ENCODE assay signal across 22 mouse cellular contexts in the genomic region with DNA sequence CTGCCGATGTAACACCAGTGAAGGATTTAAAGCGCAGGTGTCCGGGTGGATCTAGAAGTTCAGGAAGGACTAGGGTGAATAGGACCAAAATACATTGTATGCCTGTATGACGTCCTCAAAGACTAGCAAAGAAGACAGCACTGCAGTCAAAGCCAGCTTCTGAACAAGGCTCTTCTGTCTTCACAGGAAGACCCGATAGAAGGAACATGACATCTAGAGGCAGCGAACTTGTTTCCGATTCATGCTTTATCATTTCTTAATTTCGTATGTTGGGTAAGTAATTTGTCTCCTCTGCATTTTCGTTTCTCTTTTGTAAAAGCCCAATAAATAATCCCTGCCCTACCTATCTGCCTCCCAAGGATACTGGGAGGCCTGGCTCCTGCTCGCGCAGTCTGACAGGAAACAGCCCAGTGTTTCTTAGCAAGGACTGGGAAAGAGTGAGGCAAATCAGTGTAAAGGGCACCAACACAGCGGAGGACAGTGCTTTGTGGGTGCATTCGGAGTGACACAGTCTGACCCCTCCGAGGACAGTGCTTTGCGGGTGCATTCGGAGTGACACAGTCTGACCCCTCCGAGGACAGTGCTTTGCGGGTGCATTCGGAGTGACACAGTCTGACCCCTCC. TPM values are rescaled to one million over a fixed set of nuclear protein-coding genes. Genes with fewer than 3 reads are reported as not detected.
DNase-seq lines count a peak whose midpoint lies in the region; ATAC-seq and TF ChIP-seq lines count a peak whose summit lies in the region.
"Had no signal": no experiment of that assay in that cellular context is flagged by ENCODE, and none has a peak within 500 bp of the region (broad histone marks: within the 10 kb centered on the region; RNA-seq: fewer than 3 reads in every experiment).

No protein-coding gene starts in this region.

- H3K27me3 ChIP-seq in midbrain, embryonic 11.5 days (ENCODE audit: control insufficient read depth, insufficient read depth, low read length) = no peaks in the 10 kb centered on the region
- no peaks in the 10 kb centered on the region for H3K27me3 ChIP-seq in midbrain, postnatal 0 days (ENCODE audit: insufficient read depth, low read length)
- H3K27me3 ChIP-seq: forebrain, embryonic 13.5 days; hindbrain, embryonic 15.5 days; limb, embryonic 13.5 days; midbrain, embryonic 15.5 days; stomach, embryonic 15.5 days had no signal

- peaks cover 3% of the 10 kb centered on the region; the same call in 1 of the 2 replicates for H3K36me3 ChIP-seq in midbrain, embryonic 11.5 days (ENCODE audit: control insufficient read depth, insufficient read depth, low read length)
- peaks cover 6% of the 10 kb centered on the region; the same call in 1 of the 2 replicates for H3K36me3 ChIP-seq in midbrain, postnatal 0 days (ENCODE audit: insufficient read depth, low read length)
- H3K36me3 ChIP-seq: midbrain, embryonic 15.5 days had no signal

- peak; percentile 37 for DNase-seq in adrenal gland, postnatal 14 days
- no peak for DNase-seq in adrenal gland, postnatal 10 days
- peak; percentile 65 for DNase-seq in midbrain, embryonic 11.5 days (ENCODE audit: low spot score, missing footprints)
- DNase-seq in midbrain, postnatal 0 days (ENCODE audit: low spot score) = no peak
- DNase-seq in induced T-regulatory cell, adult 2 months (ENCODE audit: low read depth) = peak; percentile 75
- DNase-seq in embryo, embryonic 10 days (ENCODE audit: low spot score) = no peak
- no peak for DNase-seq in kidney, adult 9 months
- DNase-seq: cerebellum, adult 2 months; cerebellum, postnatal 36 days; kidney, postnatal 25 days; layer of hippocampus, postnatal 36 days; lung, adult 2 months; lung, postnatal 36 days; thymus, postnatal 25 days had no signal

- no peak overlapping the region for H3K9ac ChIP-seq in midbrain, embryonic 11.5 days (ENCODE audit: low read length)
- no peak overlapping the region for H3K9ac ChIP-seq in midbrain, postnatal 0 days (replicated peaks; ENCODE audit: low read length, poor library complexity, severe bottlenecking)
- H3K9ac ChIP-seq: forebrain, embryonic 13.5 days; hindbrain, embryonic 15.5 days; limb, embryonic 13.5 days; midbrain, embryonic 15.5 days; stomach, embryonic 15.5 days had no signal

- H3K27ac ChIP-seq in midbrain, embryonic 11.5 days (ENCODE audit: low read depth, low read length) = no peak overlapping the region
- H3K27ac ChIP-seq in midbrain, postnatal 0 days (ENCODE audit: low read depth, low read length) = no peak overlapping the region
- H3K27ac ChIP-seq: forebrain, embryonic 13.5 days; hindbrain, embryonic 15.5 days; limb, embryonic 13.5 days; midbrain, embryonic 15.5 days; stomach, embryonic 15.5 days had no signal

- TF ChIP-seq CTCF in midbrain, postnatal 0 days (IDR thresholded peaks at IDR 0.05) = no peak

- WGBS in midbrain, embryonic 11.5 days = 91% methylated on average over 17 of the region's 19 CpGs
- WGBS in midbrain, postnatal 0 days = 90% methylated on average over 17 of the region's 19 CpGs

- H3K4me2 ChIP-seq in midbrain, embryonic 11.5 days = no peak overlapping the region
- no peak overlapping the region for H3K4me2 ChIP-seq in midbrain, postnatal 0 days (ENCODE audit: low read depth, low read length, poor library complexity, severe bottlenecking)
- H3K4me2 ChIP-seq: forebrain, embryonic 13.5 days; heart, embryonic 11.5 days; hindbrain, embryonic 15.5 days; limb, embryonic 13.5 days; midbrain, embryonic 15.5 days; stomach, embryonic 15.5 days had no signal

- no peak overlapping the region for H3K4me3 ChIP-seq in midbrain, embryonic 11.5 days (ENCODE audit: low read depth, low read length)
- H3K4me3 ChIP-seq in midbrain, postnatal 0 days (ENCODE audit: low read depth, low read length) = no peak overlapping the region
- H3K4me3 ChIP-seq: forebrain, embryonic 13.5 days; hindbrain, embryonic 15.5 days; limb, embryonic 13.5 days; midbrain, embryonic 15.5 days; myocyte; stomach, embryonic 15.5 days had no signal

- ATAC-seq in midbrain, embryonic 11.5 days (ENCODE audit: low FRiP score) = no peak
- ATAC-seq in midbrain, postnatal 0 days (ENCODE audit: low FRiP score) = no peak
- ATAC-seq: forebrain, embryonic 13.5 days; intestine, embryonic 16.5 days; midbrain, embryonic 15.5 days had no signal

- no peaks in the 10 kb centered on the region for H3K9me3 ChIP-seq in midbrain, embryonic 11.5 days (ENCODE audit: control insufficient read depth, low read length)
- H3K9me3 ChIP-seq in midbrain, postnatal 0 days (ENCODE audit: low read length) = no peaks in the 10 kb centered on the region
- H3K9me3 ChIP-seq: forebrain, embryonic 13.5 days; hindbrain, embryonic 15.5 days; limb, embryonic 13.5 days; midbrain, embryonic 15.5 days; stomach, embryonic 15.5 days had no signal

- no peaks in the 10 kb centered on the region for H3K4me1 ChIP-seq in midbrain, embryonic 11.5 days (ENCODE audit: control insufficient read depth, insufficient read depth, low read length)
- H3K4me1 ChIP-seq in midbrain, postnatal 0 days (ENCODE audit: insufficient read depth, low read length) = no peaks in the 10 kb centered on the region
- H3K4me1 ChIP-seq: forebrain, embryonic 13.5 days; hindbrain, embryonic 15.5 days; midbrain, embryonic 15.5 days; stomach, embryonic 15.5 days had no signal

RNA-seq across cellular contexts. Expression of gene Il6st, which starts 8.6 kb away (rescaled TPM):
- total RNA-seq in adrenal gland, postnatal 14 days (2021) = 300 and 308 TPM in 2 replicates
- total RNA-seq in adrenal gland, postnatal 10 days (2021) = 100 to 1,000 TPM; 261 TPM
- 28.4 and 32.3 TPM in 2 replicates for polyA plus RNA-seq in midbrain, embryonic 11.5 days (2014; fragmentation: Nextera tagmentation; extraction: Ambion mirVana)
- 35.8 and 36.1 TPM in 2 replicates for total RNA-seq in midbrain, postnatal 0 days (2014; rRNA removed)
- polyA plus RNA-seq in midbrain, postnatal 0 days (2015; fragmentation: Nextera tagmentation; extraction: Ambion mirVana) = 19.6 and 20.5 TPM in 2 replicates

Comparison
In these comparisons a context has a peak if more than half of its experiments do, and no peak if none do; other contexts are left out.
1. DNase-seq: peak in adrenal gland, postnatal 14 days (single experiment), midbrain, embryonic 11.5 days (single experiment) and induced T-regulatory cell, adult 2 months (single experiment); none in adrenal gland, postnatal 10 days (single experiment), midbrain, postnatal 0 days (single experiment), embryo, embryonic 10 days (single experiment) and kidney, adult 9 months (single experiment).